Mouse (Mus musculus) erythroblast, embryonic 14.5 days (primary cell): ENCODE data around the gene Pde4b.

Source experiments
- GATA1 ChIP-seq: IDR thresholded peaks from 2 replicates; pipeline ENCODE4 v1.6.1; 2012; ENCODE audit warnings: low read length, inconsistent platforms, mixed read lengths
- TAL1 ChIP-seq: IDR thresholded peaks from 3 replicates; pipeline ENCODE4 v1.6.1; 2012; ENCODE audit warnings: low read length, inconsistent platforms, mixed read lengths

DNA sequence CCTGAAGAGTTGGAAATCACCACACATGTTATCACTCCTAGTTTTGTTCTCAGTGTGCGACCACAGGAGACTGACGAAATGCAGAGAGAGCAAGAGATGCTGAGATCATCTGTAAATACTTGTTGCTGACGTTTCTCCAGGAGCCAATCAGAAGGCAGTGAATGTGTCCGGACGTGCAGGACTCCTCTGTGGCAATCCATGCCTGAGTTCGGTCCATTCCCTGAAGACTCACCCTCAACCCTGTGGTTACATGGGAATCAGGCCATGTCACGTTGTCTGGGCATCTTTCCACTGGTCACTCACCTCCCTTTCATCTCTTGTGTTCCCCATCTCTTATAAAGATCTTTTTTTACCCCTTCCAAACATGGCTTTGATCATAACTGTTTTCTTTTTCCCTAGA, 468.2 kb downstream of the Pde4b start:
- no peak for TF ChIP-seq GATA1
- TF ChIP-seq TAL1: no peak
